Comparison of ENCODE assay signal across 13 mouse cellular contexts in genomic region chr9:89872137-89872536, GRCm38 (mm10). TPM values are rescaled to one million over a fixed set of nuclear protein-coding genes. Genes with fewer than 3 reads are reported as not detected.
A peak's percentile ranks its signal among the peaks of the same experiment; 100 is the strongest.
DNase-seq lines count a peak whose midpoint lies in the region.
"Had no signal": no experiment of that assay in that cellular context is flagged by ENCODE, and none has a peak within 500 bp of the region (broad histone marks: within the 10 kb centered on the region; RNA-seq: fewer than 3 reads in every experiment).

No protein-coding gene starts in this region.

- no peaks in the 10 kb centered on the region for H3K36me3 ChIP-seq in heart, embryonic 10.5 days
- H3K36me3 ChIP-seq: neural tube, embryonic 15.5 days had no signal

- 82% methylated on average over 6 of the region's 6 CpGs for WGBS in heart, embryonic 10.5 days

- no peaks in the 10 kb centered on the region for H3K4me1 ChIP-seq in heart, embryonic 10.5 days

- peaks cover 89% of the 10 kb centered on the region for H3K27me3 ChIP-seq in heart, embryonic 10.5 days (ENCODE audit: insufficient read depth, poor library complexity, severe bottlenecking)

- no peak overlapping the region for H3K4me3 ChIP-seq in heart, embryonic 10.5 days
- H3K4me3 ChIP-seq: neural tube, embryonic 15.5 days had no signal

- H3K27ac ChIP-seq in heart, embryonic 10.5 days: no peak overlapping the region
- H3K27ac ChIP-seq: neural tube, embryonic 15.5 days had no signal

- DNase-seq in heart, adult 18-20 months: peak; percentile 22 to 35
- DNase-seq in heart, embryonic 10.5 days (ENCODE audit: low spot score): no peak
- peak; percentile 28 for DNase-seq in 3134 (ENCODE audit: extremely low read depth, insufficient read length, low spot score)
- DNase-seq in NIH3T3 (ENCODE audit: low read depth): peak; percentile 70
- DNase-seq in lung, postnatal 36 days: peak; percentile 80
- no peak for DNase-seq in embryo, embryonic 10.5 days (ENCODE audit: low spot score)
- no peak for DNase-seq in gastrocnemius, adult 18-20 months (ENCODE audit: low spot score)
- no peak for DNase-seq in cerebellum, postnatal 36 days
- DNase-seq: adrenal gland, postnatal 25 days; cerebellum, adult 9-10 months had no signal

- no peaks in the 10 kb centered on the region for H3K9me3 ChIP-seq in heart, embryonic 10.5 days
- H3K9me3 ChIP-seq: neural tube, embryonic 15.5 days had no signal

RNA-seq across cellular contexts. Expression of gene Rasgrf1, which starts 37.6 kb away (rescaled TPM):
- total RNA-seq in heart, adult 18-20 months (2021): under 1 TPM; 0.15 TPM
- polyA plus RNA-seq in heart, embryonic 10.5 days (2016; fragmentation: Nextera tagmentation; extraction: Ambion mirVana): 0.13 and 0.22 TPM in 2 replicates
- total RNA-seq in gastrocnemius, adult 18-20 months (2021): under 1 TPM in 1 of 2 experiments, not detected in 1; 0.05 TPM
- total RNA-seq: heart, postnatal 14 days; megakaryocyte-erythroid progenitor cell, adult 5-6 weeks had no signal

Comparison
In these comparisons a context has a peak if more than half of its experiments do, and no peak if none do; other contexts are left out.
1. DNase-seq: peak in heart, adult 18-20 months (2 of 2), 3134 (single experiment), NIH3T3 (single experiment) and lung, postnatal 36 days (single experiment); none in heart, embryonic 10.5 days (single experiment), embryo, embryonic 10.5 days (single experiment), gastrocnemius, adult 18-20 months (single experiment) and cerebellum, postnatal 36 days (0 of 2).